Comparison of ENCODE assay signal across 8 mouse cellular contexts in genomic region chr10:69320667-69321518, GRCm38 (mm10). TPM values are rescaled to one million over a fixed set of nuclear protein-coding genes. Genes with fewer than 3 reads are reported as not detected.
DNase-seq lines count a peak whose midpoint lies in the region; ATAC-seq lines count a peak whose summit lies in the region.

No protein-coding gene starts in this region.

- ATAC-seq in intestine, embryonic 14.5 days (replicated peaks; ENCODE audit: low FRiP score, low TSS enrichment, low read depth): peak; percentile 90
- ATAC-seq in megakaryocyte-erythroid progenitor cell, adult 5-6 weeks (replicated peaks; ENCODE audit: low FRiP score, low TSS enrichment, poor library complexity, severe bottlenecking): peak; percentile 90

- H3K9ac ChIP-seq in intestine, embryonic 14.5 days (ENCODE audit: low read length): no peak overlapping the region

- peaks cover 4% of the 10 kb centered on the region; the same call in 1 of the 2 replicates for H3K4me1 ChIP-seq in intestine, embryonic 14.5 days (replicated peaks; ENCODE audit: control insufficient read depth, insufficient read depth, low read length)

- H3K9me3 ChIP-seq in intestine, embryonic 14.5 days (ENCODE audit: control insufficient read depth, low read length): no peaks in the 10 kb centered on the region

- H3K27ac ChIP-seq in intestine, embryonic 14.5 days (ENCODE audit: low read depth): peak overlapping the region; percentile 44; the same call in 1 of the 2 replicates

- no peaks in the 10 kb centered on the region for H3K27me3 ChIP-seq in intestine, embryonic 14.5 days (replicated peaks; ENCODE audit: control insufficient read depth, insufficient read depth, low read length)

- H3K4me2 ChIP-seq in intestine, embryonic 14.5 days (ENCODE audit: low read length): peak overlapping the region; percentile 22

- no peak overlapping the region for H3K4me3 ChIP-seq in intestine, embryonic 14.5 days (ENCODE audit: low read depth, low read length)

- peak; percentile 72 to 73 for DNase-seq in adrenal gland, adult 18-20 months (ENCODE audit: low spot score in 2 of 2)
- peak; percentile 91 for DNase-seq in embryo, embryonic 10 days (ENCODE audit: low spot score)
- peak; percentile 87 for DNase-seq in gastrocnemius, postnatal 10 days
- peak; percentile 93 for DNase-seq in intestine, embryonic 14.5 days (ENCODE audit: low spot score)
- DNase-seq in left cerebral cortex, postnatal 14 days (ENCODE audit: low spot score in 2 of 2): peak; percentile 83 to 87
- peak; percentile 55 to 58 for DNase-seq in right cerebral cortex, postnatal 36 days (ENCODE audit: low spot score in 2 of 2)
- DNase-seq in urinary bladder, postnatal 4 days (ENCODE audit: low spot score in 2 of 2): peak; percentile 79 to 92

- no peaks in the 10 kb centered on the region for H3K36me3 ChIP-seq in intestine, embryonic 14.5 days (ENCODE audit: control insufficient read depth, insufficient read depth, low read length)

- WGBS in intestine, embryonic 14.5 days: 40% methylated on average over 21 of the region's 21 CpGs

- intact Hi-C loops in left cerebral cortex, postnatal 14 days (cut with DNase I): loop anchor here (5.0 kb wide), 1 partner anchor 134 kb away; no protein-coding TSS in a partner anchor

RNA-seq across cellular contexts. Expression of gene Cdk1, which starts 31.8 kb away (rescaled TPM):
- 1 to 10 TPM; 3.0 to 4.3 TPM for total RNA-seq in adrenal gland, adult 18-20 months (2021)
- total RNA-seq in gastrocnemius, postnatal 10 days (2021): 10 to 100 TPM; 25.5 to 25.9 TPM
- 489 and 512 TPM in 2 replicates for polyA plus RNA-seq in intestine, embryonic 14.5 days (2014; fragmentation: Nextera tagmentation; extraction: Ambion mirVana)
- 1 to 10 TPM; 2.6 to 3.3 TPM for total RNA-seq in left cerebral cortex, postnatal 14 days (2021)
- 106 and 129 TPM in 2 replicates for total RNA-seq in megakaryocyte-erythroid progenitor cell, adult 5-6 weeks (2014; fragmentation: Nextera tagmentation)
- total RNA-seq in megakaryocyte-erythroid progenitor cell, adult 5-6 weeks (2017): 179 and 199 TPM in 2 replicates

Comparison
In these comparisons a context has a peak if more than half of its experiments do, and no peak if none do; other contexts are left out.
1. RNA of gene Cdk1, which starts 31.8 kb away (total RNA-seq): 106 to 199 TPM in megakaryocyte-erythroid progenitor cell, adult 5-6 weeks and 25.5 to 25.9 TPM in gastrocnemius, postnatal 10 days; 3.0 to 4.3 TPM in adrenal gland, adult 18-20 months and 2.6 to 3.3 TPM in left cerebral cortex, postnatal 14 days; every median in the first group is over 4 times any median in the second.
2. Peak in every context shown above with its lines, with median percentiles within 50 percentile points of each other: DNase-seq.